Mouse (Mus musculus): ENCODE data around the gene Limk1. TPM values are rescaled to one million over a fixed set of nuclear protein-coding genes. Genes with fewer than 3 reads are reported as not detected.

The Limk1 gene
- polyA plus RNA-seq, 1 experiment from 2014 or later = 8.0 TPM

DNA sequence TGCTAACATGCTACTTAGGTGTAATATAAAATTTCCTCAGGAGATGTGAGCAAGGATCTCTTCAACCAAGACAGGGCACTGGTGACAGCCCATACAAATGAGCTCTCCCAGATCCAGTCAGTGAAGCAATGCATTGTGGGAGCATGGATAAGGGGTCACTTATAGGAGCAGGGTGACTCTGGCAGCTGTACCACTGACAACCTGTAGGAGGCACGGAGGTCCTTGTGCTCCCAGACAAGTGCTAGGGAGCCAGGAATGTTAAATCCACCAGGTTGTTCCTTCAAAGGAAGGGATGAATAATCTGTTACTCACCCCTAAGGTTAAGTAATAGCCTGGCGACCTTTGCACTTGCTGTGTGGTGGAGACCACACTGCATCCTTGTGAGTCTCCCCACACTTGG lies 6.7 kb upstream of the Limk1 start:
- no peak overlapping the region for H3K27ac ChIP-seq (replicated peaks)
- no peaks in the 10 kb centered on the region for H3K4me1 ChIP-seq
- no peaks in the 10 kb centered on the region for H3K36me3 ChIP-seq
- H3K9me3 ChIP-seq (replicated peaks) = no peaks in the 10 kb centered on the region
- WGBS = 10% methylated on average over 2 of the region's 2 CpGs
- no peak for DNase-seq (ENCODE audit: low spot score)
- H3K27me3 ChIP-seq (ENCODE audit: low read depth, poor library complexity, severe bottlenecking) = no peaks in the 10 kb centered on the region
- H3K4me3 ChIP-seq = no peak overlapping the region

DNA sequence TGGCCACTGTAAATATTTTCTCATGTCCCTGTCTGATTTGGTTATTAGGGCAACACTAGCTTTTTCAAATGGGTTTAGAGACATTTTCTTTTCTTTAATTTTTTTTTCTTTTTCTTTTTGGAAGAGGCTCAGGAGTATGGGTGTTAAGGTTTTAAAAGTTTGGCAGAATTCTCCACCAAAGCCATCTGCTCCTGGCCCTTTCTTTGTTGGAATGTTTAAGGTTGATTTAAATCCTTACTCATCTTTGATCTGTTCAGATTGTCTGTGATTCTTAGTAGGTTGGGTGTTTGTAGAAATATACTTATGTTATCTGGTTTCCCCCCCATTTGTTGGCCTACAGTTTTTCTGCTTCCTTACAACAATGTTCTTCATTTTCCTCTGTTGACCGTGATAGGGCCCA lies 4.3 kb upstream of the Limk1 start:
- DNase-seq (ENCODE audit: low spot score) = no peak
- Histone ChIP-seq H3K27ac (replicated peaks) (no peak overlapping the region), H3K4me1 (peaks cover 12% of the 10 kb centered on the region), H3K27me3 (ENCODE audit: low read depth, poor library complexity, severe bottlenecking) (0 out of 2 replicates have a peak, but pooled peaks cover under 1% of the 10 kb centered on the region), H3K36me3 (no peaks in the 10 kb centered on the region), H3K9me3 (replicated peaks) (no peaks in the 10 kb centered on the region), H3K4me3 (no peak overlapping the region)
- WGBS = 88% methylated on average over 1 of the region's 1 CpGs

DNA sequence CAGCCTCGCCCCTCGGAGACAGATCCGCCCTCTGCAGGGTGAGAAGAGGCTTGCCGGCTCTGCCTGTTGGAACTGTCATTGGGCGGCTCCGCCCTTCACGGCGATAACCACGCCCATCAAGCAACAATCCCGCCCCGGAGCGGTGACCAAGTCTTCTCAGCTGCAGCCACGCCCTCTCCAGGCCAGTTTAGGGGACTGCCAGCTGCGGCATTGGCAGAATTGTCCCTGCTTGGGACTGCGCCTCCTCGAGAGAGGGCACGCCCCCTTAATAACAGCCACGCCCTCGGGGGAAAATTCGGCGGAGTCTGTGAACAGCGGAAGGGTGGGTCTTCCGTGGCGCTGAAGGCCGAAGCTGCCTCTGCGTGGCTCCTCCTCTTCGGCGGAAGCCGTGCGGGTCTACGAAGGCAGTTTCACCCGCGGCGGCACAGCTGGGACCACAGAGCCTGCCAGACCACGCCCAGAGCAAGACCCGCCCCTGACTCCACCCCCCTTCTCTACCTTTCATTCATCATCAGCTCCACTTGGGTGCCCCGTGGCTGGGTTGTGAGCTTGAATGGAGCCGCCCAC lies 403 bp upstream of the Limk1 start:
- peak overlapping the region; percentile 87 for H3K27ac ChIP-seq (replicated peaks)
- peak; percentile 100 for DNase-seq (ENCODE audit: low spot score)

DNA sequence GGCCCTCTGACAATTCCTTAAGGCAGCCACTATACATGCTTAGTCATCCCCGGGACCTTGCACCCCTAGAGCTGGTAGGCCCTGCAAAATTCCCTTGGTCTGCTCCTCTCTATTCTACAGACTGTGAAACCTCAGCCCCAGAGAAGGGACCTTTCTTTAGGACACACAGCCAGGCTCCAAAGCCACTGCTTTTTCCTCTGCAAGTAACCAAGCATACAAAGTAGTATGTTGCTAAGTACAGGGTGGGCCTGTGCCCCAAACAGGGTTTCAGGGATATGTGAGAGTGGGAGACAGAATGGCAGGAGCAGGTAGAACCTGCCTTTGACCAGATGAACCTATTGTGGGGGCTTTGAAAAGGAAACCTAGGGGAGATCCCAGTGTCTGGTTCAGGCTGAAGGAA lies 1.2 kb downstream of the Limk1 start:
- 81% methylated on average over 1 of the region's 1 CpGs for whole genome bisulfite sequencing
- H3K4me3 ChIP-seq = peak overlapping the region; percentile 84
- no peak for DNase-seq (ENCODE audit: low spot score)
- H3K4me1 ChIP-seq = peaks cover 22% of the 10 kb centered on the region
- H3K9me3 ChIP-seq (replicated peaks) = no peaks in the 10 kb centered on the region
- H3K27ac ChIP-seq (replicated peaks) = no peak overlapping the region
- H3K36me3 ChIP-seq = peaks cover 36% of the 10 kb centered on the region
- H3K27me3 ChIP-seq (ENCODE audit: low read depth, poor library complexity, severe bottlenecking) = peaks cover 15% of the 10 kb centered on the region

More for the DNA sequence above, 403 bp upstream of the Limk1 start:
- Histone ChIP-seq H3K9me3 (replicated peaks) (no peaks in the 10 kb centered on the region), H3K4me3 (peak overlapping the region; percentile 84), H3K4me1 (peaks cover 22% of the 10 kb centered on the region), H3K36me3 (peaks cover 27% of the 10 kb centered on the region), H3K27me3 (ENCODE audit: low read depth, poor library complexity, severe bottlenecking) (peaks cover 15% of the 10 kb centered on the region)
- WGBS = under 1% methylated on average over 38 of the region's 38 CpGs

DNA sequence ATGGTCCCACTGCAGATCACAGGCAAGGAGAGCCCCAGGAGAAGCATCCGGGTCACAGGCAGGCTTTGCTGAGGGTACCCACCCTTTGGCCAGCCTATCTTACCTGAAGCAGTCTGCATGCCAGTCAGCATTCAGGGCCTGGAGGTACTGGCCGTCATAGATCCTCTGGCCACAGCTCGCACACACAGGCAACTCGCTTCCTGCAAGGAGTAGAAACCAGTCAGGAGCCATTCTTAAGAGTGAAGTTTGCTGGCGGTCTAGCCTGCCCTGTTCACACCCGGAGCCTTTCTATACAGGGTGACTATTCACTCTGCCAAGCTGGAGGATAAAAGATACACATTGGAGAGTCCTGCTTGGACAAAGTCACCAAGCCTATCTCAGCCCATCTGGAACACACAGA lies 1.9 kb downstream of the Limk1 start:
- no peaks in the 10 kb centered on the region for H3K9me3 ChIP-seq (replicated peaks)
- peaks cover 36% of the 10 kb centered on the region for H3K36me3 ChIP-seq
- WGBS = 87% methylated on average over 6 of the region's 6 CpGs
- H3K4me3 ChIP-seq = no peak overlapping the region
- DNase-seq (ENCODE audit: low spot score) = no peak
- peaks cover 22% of the 10 kb centered on the region for H3K4me1 ChIP-seq
- no peak overlapping the region for H3K27ac ChIP-seq (replicated peaks)
- H3K27me3 ChIP-seq (ENCODE audit: low read depth, poor library complexity, severe bottlenecking) = peaks cover 15% of the 10 kb centered on the region

DNA sequence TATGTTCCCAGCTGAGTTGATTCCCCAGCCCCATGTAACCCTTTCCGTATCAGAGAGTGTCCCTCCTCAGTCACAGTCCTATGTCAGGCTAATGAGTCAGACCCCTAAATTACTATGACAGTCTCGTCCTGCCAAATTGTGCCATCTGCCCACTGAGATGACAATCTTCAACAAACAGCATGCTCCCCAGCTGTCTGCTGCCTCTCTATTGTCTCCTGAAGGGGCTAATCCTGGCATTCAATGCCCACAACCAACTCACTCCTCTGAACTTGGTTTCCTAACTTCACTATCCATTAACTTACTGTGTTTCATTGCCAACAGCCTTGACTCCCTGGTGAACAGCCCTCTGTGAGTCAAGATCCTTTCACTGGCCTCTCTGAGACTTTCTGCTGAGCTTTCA lies 4.0 kb downstream of the Limk1 start:
- peaks cover 45% of the 10 kb centered on the region for H3K36me3 ChIP-seq
- 86% methylated on average over 2 of the region's 2 CpGs for WGBS
- no peak for DNase-seq (ENCODE audit: low spot score)

DNA sequence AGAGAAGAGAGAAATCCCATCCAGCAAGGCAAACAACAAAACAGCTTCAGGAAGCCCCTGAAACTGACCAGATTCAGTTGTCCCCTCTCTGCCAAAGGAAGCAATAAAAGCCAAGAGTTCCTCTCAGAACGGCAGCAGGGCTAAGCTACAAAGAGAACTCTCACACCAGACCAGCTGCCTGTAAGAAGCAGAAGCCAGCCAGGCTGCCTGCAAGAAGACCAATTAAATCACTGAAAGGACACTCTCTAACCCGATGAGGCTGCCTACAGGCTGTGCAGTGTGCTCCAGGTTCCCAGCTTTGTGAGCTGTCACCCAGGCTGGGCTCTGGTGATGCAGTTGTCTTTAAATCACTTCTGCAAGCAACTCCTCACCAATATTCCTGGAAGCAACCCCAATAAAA lies 4.6 kb downstream of the Limk1 start:
- H3K4me3 ChIP-seq = no peak overlapping the region

More for the DNA sequence above, 4.0 kb downstream of the Limk1 start:
- Histone ChIP-seq H3K27me3 (ENCODE audit: low read depth, poor library complexity, severe bottlenecking) (peaks cover 15% of the 10 kb centered on the region), H3K4me1 (peaks cover 22% of the 10 kb centered on the region), H3K4me3 (no peak overlapping the region), H3K27ac (replicated peaks) (no peak overlapping the region), H3K9me3 (replicated peaks) (no peaks in the 10 kb centered on the region)

DNA sequence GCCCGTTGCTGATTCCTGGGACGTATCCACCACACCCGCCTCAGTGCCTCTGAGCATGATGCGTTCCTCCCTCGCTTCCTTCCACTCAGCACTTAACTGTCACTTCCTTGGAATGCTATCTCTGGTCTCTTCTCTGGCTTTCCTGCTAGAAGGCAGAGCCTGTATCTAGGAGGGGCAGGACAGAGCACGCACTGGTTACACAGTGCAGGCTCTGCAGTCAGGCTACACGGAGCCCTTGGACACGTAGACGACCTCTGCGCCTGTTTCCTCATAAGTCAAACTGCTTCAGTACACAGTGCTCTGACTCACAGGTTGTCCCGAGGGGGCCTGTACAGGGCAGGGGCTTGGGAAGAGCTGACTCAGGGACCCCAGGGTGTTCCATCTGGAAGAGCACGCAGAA lies 8.2 kb downstream of the Limk1 start:
- WGBS = 87% methylated on average over 12 of the region's 12 CpGs
- DNase-seq (ENCODE audit: low spot score) = no peak
- Histone ChIP-seq H3K4me1 (peaks cover 42% of the 10 kb centered on the region), H3K27ac (replicated peaks) (no peak overlapping the region), H3K36me3 (peaks cover 32% of the 10 kb centered on the region), H3K4me3 (no peak overlapping the region), H3K27me3 (ENCODE audit: low read depth, poor library complexity, severe bottlenecking) (no peaks in the 10 kb centered on the region), H3K9me3 (replicated peaks) (no peaks in the 10 kb centered on the region)

More for the DNA sequence above, 4.6 kb downstream of the Limk1 start:
- no peak for DNase-seq (ENCODE audit: low spot score)
- Histone ChIP-seq H3K27me3 (ENCODE audit: low read depth, poor library complexity, severe bottlenecking) (peaks cover 15% of the 10 kb centered on the region), H3K9me3 (replicated peaks) (no peaks in the 10 kb centered on the region), H3K4me1 (peaks cover 24% of the 10 kb centered on the region), H3K27ac (replicated peaks) (no peak overlapping the region), H3K36me3 (peaks cover 45% of the 10 kb centered on the region)
- WGBS = 89% methylated on average over 2 of the region's 2 CpGs

DNA sequence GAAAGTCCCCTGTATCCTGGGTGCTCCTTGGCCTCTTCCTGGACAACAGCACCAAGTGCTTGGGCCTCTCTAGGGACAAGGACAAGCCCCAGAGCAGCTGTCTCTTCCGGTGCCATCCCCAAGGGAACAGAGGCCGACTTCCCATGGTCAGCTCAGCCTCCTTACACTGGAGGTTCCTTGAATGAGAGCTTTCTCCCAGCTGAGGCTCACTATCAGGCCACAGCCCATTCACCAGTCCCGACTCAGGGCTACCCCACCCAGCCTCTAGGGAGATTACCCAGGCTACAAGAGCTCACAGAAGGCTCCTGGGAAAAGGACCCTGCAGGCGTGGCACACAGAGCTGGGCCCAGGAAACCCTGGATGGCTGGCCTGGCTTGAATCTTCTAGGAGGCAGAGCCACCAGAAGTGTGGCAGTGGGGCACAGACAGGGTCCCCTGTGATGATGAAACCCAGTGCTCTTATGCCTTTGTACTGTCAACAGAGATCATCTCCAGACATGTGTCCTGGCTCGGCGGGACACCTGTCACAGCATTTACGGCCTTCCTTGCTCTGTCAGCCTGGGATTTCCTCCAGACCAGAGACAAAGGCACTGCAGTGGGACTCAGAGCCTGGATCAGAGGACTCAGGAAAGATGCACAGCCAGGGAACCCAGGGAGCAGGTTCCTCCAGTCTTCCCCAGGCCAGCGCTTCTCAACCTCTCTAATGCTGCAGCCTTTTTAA lies 9.4 kb downstream of the Limk1 start:
- 75% methylated on average over 8 of the region's 8 CpGs for WGBS
- H3K4me3 ChIP-seq = no peak overlapping the region
- H3K4me1 ChIP-seq = peaks cover 50% of the 10 kb centered on the region
- H3K9me3 ChIP-seq (replicated peaks) = no peaks in the 10 kb centered on the region
- peaks cover 19% of the 10 kb centered on the region for H3K36me3 ChIP-seq
- no peak for DNase-seq (ENCODE audit: low spot score)
- H3K27me3 ChIP-seq (ENCODE audit: low read depth, poor library complexity, severe bottlenecking) = no peaks in the 10 kb centered on the region
- peak overlapping the region; percentile 96 for H3K27ac ChIP-seq (replicated peaks)

DNA sequence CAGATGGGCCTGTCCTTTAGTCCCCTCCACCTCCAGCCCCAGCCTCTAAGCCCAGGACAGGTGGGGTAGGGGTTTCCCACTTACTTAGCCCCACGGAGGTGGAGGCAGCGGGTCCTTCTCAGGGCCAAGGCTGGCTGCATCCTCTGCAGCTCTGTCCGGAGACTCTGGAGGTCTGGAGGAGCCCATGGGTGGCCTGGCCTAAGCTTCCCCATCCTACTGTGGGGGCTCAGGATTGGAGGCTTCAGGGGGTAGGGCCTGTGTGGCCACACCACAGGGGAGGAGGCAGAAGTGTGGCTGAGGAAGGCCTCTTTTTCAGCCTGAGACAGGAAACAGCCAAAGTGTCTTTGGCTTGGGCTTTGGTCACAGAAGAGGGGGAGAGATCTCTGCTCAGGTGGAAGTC lies 10.4 kb downstream of the Limk1 start:
- no peak for DNase-seq (ENCODE audit: low spot score)
- no peaks in the 10 kb centered on the region for H3K27me3 ChIP-seq (ENCODE audit: low read depth, poor library complexity, severe bottlenecking)
- 73% methylated on average over 3 of the region's 3 CpGs for WGBS
- no peaks in the 10 kb centered on the region for H3K9me3 ChIP-seq (replicated peaks)
- H3K36me3 ChIP-seq = peaks cover 14% of the 10 kb centered on the region
- H3K4me3 ChIP-seq = no peak overlapping the region
- H3K27ac ChIP-seq (replicated peaks) = peak overlapping the region; percentile 96
- H3K4me1 ChIP-seq = peaks cover 50% of the 10 kb centered on the region

DNA sequence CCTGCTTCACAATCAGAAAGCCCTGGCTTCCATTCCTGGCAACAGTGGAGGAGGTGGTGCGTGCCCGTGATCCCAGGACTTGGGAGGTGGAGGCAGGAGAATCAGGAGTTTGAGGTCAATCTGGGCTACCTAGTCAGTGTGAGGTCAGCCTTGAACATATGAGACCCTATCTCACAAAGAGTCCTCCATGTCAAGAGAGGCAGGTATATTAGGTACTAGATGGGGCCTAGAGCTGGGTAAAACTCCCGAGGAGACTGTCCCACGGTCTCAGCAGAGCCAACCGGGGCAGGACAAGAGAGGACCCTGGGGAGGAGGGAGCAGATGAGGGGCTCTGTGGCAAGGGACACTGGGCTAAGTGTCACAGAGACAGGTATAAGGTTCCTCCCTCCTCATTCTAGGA lies 10.9 kb downstream of the Limk1 start:
- Histone ChIP-seq H3K4me3 (0 out of 2 replicates have a peak overlapping the region, but pooled peaks have one; percentile 5), H3K27me3 (ENCODE audit: low read depth, poor library complexity, severe bottlenecking) (no peaks in the 10 kb centered on the region), H3K9me3 (replicated peaks) (no peaks in the 10 kb centered on the region), H3K36me3 (peaks cover 15% of the 10 kb centered on the region), H3K4me1 (peaks cover 50% of the 10 kb centered on the region), H3K27ac (replicated peaks) (peak overlapping the region; percentile 96)
- no peak for DNase-seq (ENCODE audit: low spot score)
- WGBS = 87% methylated on average over 5 of the region's 5 CpGs

DNA sequence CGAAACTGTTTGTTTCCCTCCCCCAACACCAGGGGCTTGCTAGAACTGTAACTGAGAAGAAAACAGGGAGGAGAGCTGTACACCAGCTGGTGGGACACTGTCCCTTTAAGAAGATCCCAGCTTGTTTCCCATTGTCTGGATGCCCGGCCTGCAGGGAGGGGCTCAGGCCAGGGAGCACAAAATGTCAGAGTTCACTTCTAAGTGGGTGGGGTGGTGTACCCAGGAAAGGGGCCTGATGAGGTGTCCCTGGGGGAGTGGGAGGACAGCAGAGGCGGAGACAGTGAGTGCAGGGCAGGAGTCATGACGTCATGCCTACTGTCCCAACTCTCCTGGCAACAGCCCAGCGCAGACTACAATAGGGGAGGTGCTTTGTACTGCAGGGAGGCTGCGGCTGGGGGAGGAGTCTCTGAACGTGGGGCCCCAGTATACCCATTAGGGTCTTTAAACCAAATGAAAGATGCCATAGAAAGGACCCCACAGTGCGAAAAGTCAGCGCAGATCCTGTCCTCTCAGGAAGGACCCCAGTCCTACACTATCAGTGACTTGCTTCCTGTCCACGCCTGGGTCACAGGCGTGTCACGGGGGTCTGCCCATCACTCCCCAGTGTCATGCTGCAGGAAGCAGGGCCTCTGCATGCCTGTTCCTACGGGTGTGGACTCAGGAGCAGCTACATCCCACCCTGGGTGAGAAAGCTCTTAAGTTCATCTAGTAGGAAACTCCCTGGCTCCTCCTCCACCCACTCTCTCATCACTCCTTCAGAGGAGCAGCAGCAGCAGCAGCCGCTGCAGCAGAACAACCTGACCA lies 12.2 kb downstream of the Limk1 start:
- Histone ChIP-seq H3K27ac (replicated peaks) (peak overlapping the region; percentile 96), H3K4me3 (peak overlapping the region; percentile 47), H3K36me3 (peaks cover 22% of the 10 kb centered on the region), H3K4me1 (peaks cover 60% of the 10 kb centered on the region), H3K27me3 (ENCODE audit: low read depth, poor library complexity, severe bottlenecking) (no peaks in the 10 kb centered on the region), H3K9me3 (replicated peaks) (no peaks in the 10 kb centered on the region)
- DNase-seq (ENCODE audit: low spot score) = peak; percentile 87
- WGBS = 2% methylated on average over 14 of the region's 14 CpGs

DNA sequence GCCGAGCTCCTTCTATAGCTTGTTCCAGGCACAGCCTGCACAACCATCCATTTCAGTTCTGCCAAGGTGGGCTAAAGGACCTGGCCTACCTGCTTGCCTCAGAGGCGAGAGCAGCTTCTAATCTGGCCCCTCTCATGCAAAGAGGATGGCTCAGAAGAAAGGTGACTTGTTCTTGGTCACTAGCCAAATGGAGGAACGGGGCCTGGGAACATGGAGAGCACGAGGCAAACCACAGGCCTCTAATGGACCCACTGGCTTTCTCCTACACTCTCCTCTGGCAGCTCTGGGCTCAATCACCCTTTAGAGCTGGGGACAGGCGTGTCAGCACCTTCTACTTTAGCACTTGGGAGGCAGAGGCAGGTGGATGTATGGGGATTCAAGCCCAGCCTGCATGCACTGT lies 13.4 kb downstream of the Limk1 start:
- H3K36me3 ChIP-seq = peaks cover 23% of the 10 kb centered on the region
- peaks cover 55% of the 10 kb centered on the region for H3K4me1 ChIP-seq
- DNase-seq (ENCODE audit: low spot score) = no peak
- peak overlapping the region; percentile 47; the same call in 1 of the 2 replicates for H3K4me3 ChIP-seq
- no peaks in the 10 kb centered on the region for H3K27me3 ChIP-seq (ENCODE audit: low read depth, poor library complexity, severe bottlenecking)
- no peaks in the 10 kb centered on the region for H3K9me3 ChIP-seq (replicated peaks)
- WGBS = 74% methylated on average over 5 of the region's 5 CpGs
- peak overlapping the region; percentile 96 for H3K27ac ChIP-seq (replicated peaks)
